Mouse (Mus musculus): ENCODE measurements around the gene Nlk. TPM values are rescaled to one million over a fixed set of nuclear protein-coding genes. Genes with fewer than 3 reads are reported as not detected.

The Nlk gene
- polyA plus RNA-seq, 1 experiment from 2014 or later, result 18.3 TPM

DNA sequence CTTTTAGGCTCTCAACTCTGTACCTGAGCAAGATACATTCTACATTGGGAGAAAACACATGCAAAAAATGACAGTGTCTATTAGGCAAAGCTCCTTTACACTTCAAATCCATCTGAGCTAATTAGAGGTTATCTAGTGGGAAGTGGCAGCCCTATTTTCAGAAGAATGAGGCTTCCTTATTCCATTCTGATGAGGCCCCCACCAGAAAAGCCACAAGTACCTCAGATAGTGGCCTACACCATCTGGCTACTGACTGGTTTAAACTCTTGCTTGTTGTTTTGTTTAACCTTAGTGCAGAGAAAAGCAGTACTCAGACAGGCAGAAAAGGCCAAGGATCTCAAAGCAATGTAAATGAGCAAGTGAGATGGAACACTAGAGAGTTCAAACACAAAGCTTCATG, 75.2 kb downstream of the Nlk start:
- peaks cover 3% of the 10 kb centered on the region; the same call in 1 of the 2 replicates for H3K36me3 ChIP-seq (ENCODE audit: control insufficient read depth, insufficient read depth, low read length)
- H3K4me3 ChIP-seq (ENCODE audit: low read length), result no peak overlapping the region
- ATAC-seq (ENCODE audit: low FRiP score, low TSS enrichment), result no peak
- no peak overlapping the region for H3K9ac ChIP-seq (ENCODE audit: low read depth, low read length)
- peaks cover 3% of the 10 kb centered on the region; the same call in 1 of the 2 replicates for H3K4me1 ChIP-seq (ENCODE audit: control insufficient read depth, insufficient read depth, low read length)
- no peak overlapping the region for H3K27ac ChIP-seq (ENCODE audit: low read depth, low read length)
- H3K9me3 ChIP-seq (ENCODE audit: control insufficient read depth, low read length), result no peaks in the 10 kb centered on the region
- H3K27me3 ChIP-seq (ENCODE audit: control insufficient read depth, insufficient read depth, low read length), result no peaks in the 10 kb centered on the region
- no peak overlapping the region for H3K4me2 ChIP-seq (replicated peaks; ENCODE audit: low read depth, low read length)

DNA sequence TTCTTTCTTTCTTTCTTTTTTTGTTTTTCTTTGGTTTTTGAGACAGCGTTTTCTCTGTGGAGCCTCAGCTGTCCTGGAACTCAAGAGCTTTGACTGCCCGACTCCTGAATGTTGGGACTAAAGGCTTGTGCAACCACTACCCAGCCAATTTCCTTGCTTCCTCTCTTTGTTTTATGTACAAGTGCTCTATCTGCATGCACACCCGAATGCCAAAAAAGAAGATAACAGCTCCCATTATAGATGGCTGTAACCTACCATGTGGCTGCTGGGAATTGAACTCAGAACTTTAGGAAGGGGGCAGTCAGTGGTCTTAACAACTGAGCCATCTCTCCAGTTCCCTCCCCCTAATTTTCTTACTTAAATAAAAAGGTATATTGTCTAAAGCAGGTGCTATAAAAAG, 77.0 kb downstream of the Nlk start:
- Histone ChIP-seq H3K27me3 (ENCODE audit: control insufficient read depth, insufficient read depth, low read length) (no peaks in the 10 kb centered on the region), H3K4me1 (ENCODE audit: control insufficient read depth, insufficient read depth, low read length) (peaks cover 3% of the 10 kb centered on the region; the same call in 1 of the 2 replicates), H3K4me2 (replicated peaks; ENCODE audit: low read depth, low read length) (no peak overlapping the region), H3K9me3 (ENCODE audit: control insufficient read depth, low read length) (no peaks in the 10 kb centered on the region), H3K9ac (ENCODE audit: low read depth, low read length) (no peak overlapping the region), H3K27ac (ENCODE audit: low read depth, low read length) (no peak overlapping the region), H3K4me3 (ENCODE audit: low read length) (no peak overlapping the region), H3K36me3 (ENCODE audit: control insufficient read depth, insufficient read depth, low read length) (no peaks in the 10 kb centered on the region)
- ATAC-seq (ENCODE audit: low FRiP score, low TSS enrichment), result no peak
- WGBS, result 89% methylated on average over 3 of the region's 3 CpGs

DNA sequence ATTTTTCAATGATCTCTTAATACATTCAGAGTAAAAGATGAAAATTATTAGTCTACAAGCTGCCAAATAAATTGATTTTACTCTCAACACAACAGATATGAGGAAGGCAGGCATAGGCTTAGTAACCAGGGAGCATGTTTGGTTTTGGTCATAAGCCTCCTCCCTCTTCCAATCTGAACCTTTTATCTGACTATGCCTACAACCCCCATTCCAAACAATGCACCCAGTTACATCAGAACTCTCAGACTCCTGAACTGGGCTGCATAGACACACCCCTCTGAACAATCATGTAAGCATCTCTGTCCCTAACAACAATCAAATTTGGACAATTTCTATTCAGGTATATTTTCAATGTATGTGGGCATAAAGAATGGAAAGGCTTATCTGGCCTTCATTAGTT, 85.9 kb downstream of the Nlk start:
- Histone ChIP-seq H3K4me3 (ENCODE audit: low read length) (no peak overlapping the region), H3K4me2 (replicated peaks; ENCODE audit: low read depth, low read length) (no peak overlapping the region), H3K4me1 (ENCODE audit: control insufficient read depth, insufficient read depth, low read length) (no peaks in the 10 kb centered on the region), H3K27me3 (ENCODE audit: control insufficient read depth, insufficient read depth, low read length) (no peaks in the 10 kb centered on the region), H3K27ac (ENCODE audit: low read depth, low read length) (no peak overlapping the region), H3K9ac (ENCODE audit: low read depth, low read length) (no peak overlapping the region), H3K9me3 (ENCODE audit: control insufficient read depth, low read length) (no peaks in the 10 kb centered on the region), H3K36me3 (ENCODE audit: control insufficient read depth, insufficient read depth, low read length) (no peaks in the 10 kb centered on the region)
- no peak for ATAC-seq (ENCODE audit: low FRiP score, low TSS enrichment)

DNA sequence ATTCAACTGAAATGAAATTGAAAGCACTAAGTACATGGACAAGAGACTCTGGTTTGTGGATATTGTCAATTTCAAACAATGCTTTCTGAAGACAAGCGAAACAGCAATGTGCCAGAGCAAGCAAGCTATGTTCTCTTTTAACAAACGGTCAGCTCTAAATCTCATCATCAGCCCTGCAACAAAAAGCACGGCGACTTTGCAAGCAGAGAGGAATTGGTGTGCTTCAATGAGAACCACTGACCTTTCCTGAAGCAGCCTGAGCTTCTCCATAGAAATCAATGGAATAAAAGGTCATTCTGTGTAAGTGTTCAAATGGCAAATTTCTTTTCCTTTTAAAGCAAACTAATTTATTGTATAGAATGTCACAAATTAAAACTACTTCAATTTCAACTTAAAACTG, 87.5 kb downstream of the Nlk start:
- no peak for ATAC-seq (ENCODE audit: low FRiP score, low TSS enrichment)
- H3K4me3 ChIP-seq (ENCODE audit: low read length), result no peak overlapping the region
- no peaks in the 10 kb centered on the region for H3K36me3 ChIP-seq (ENCODE audit: control insufficient read depth, insufficient read depth, low read length)
- H3K27me3 ChIP-seq (ENCODE audit: control insufficient read depth, insufficient read depth, low read length), result no peaks in the 10 kb centered on the region
- 91% methylated on average over 4 of the region's 4 CpGs for WGBS
- no peaks in the 10 kb centered on the region for H3K4me1 ChIP-seq (ENCODE audit: control insufficient read depth, insufficient read depth, low read length)
- no peak overlapping the region for H3K4me2 ChIP-seq (replicated peaks; ENCODE audit: low read depth, low read length)
- no peak overlapping the region for H3K9ac ChIP-seq (ENCODE audit: low read depth, low read length)
- no peaks in the 10 kb centered on the region for H3K9me3 ChIP-seq (ENCODE audit: control insufficient read depth, low read length)
- H3K27ac ChIP-seq (ENCODE audit: low read depth, low read length), result no peak overlapping the region

DNA sequence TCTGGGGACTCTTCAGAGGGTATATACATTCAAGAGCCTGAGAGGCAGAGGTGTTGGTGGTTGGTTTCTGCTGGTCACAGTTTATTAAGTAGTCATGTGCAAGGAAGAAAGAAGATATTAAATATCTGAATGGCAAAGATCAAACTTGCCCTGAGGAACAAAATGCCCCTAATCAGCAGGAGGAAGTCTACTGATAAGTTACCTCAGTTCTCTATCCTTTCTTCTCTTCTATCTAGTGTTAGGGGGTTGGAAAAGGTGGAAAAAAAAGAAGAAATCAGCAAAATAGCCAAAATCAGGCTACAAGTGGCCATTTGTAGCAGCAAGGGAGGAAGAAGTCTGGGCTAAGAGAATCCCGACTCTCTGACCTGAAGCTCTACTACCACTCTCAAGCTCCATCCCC, 92.3 kb downstream of the Nlk start:
- Histone ChIP-seq H3K27me3 (ENCODE audit: control insufficient read depth, insufficient read depth, low read length) (no peaks in the 10 kb centered on the region), H3K27ac (ENCODE audit: low read depth, low read length) (no peak overlapping the region), H3K4me1 (ENCODE audit: control insufficient read depth, insufficient read depth, low read length) (no peaks in the 10 kb centered on the region), H3K9ac (ENCODE audit: low read depth, low read length) (no peak overlapping the region), H3K4me2 (replicated peaks; ENCODE audit: low read depth, low read length) (no peak overlapping the region), H3K9me3 (ENCODE audit: control insufficient read depth, low read length) (no peaks in the 10 kb centered on the region), H3K4me3 (ENCODE audit: low read length) (no peak overlapping the region), H3K36me3 (ENCODE audit: control insufficient read depth, insufficient read depth, low read length) (no peaks in the 10 kb centered on the region)
- no peak for ATAC-seq (ENCODE audit: low FRiP score, low TSS enrichment)
- WGBS, result 88% methylated on average over 1 of the region's 1 CpGs

DNA sequence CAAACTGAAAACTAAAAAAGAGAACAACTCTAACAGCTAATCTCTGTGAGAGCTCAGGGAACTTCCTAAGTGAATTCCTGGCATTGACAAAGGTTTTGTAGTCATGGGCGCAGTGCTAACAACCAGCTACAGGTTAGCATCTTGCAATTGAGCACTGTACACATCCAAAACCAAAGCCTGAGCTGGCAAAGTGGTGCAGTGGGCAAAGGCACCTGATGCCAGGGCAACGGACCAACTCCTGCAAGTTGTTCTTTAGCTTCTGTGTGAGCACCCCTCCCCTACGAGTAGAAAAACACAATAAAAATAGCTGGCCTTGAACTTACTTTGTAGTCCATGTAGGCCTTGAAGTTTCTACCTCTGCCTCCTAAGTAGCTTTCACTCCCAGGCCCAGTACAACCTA, 94.4 kb downstream of the Nlk start:
- H3K9me3 ChIP-seq (ENCODE audit: control insufficient read depth, low read length), result no peaks in the 10 kb centered on the region
- no peak overlapping the region for H3K9ac ChIP-seq (ENCODE audit: low read depth, low read length)
- ATAC-seq (ENCODE audit: low FRiP score, low TSS enrichment), result no peak
- no peak overlapping the region for H3K4me2 ChIP-seq (replicated peaks; ENCODE audit: low read depth, low read length)
- no peaks in the 10 kb centered on the region for H3K27me3 ChIP-seq (ENCODE audit: control insufficient read depth, insufficient read depth, low read length)
- no peaks in the 10 kb centered on the region for H3K4me1 ChIP-seq (ENCODE audit: control insufficient read depth, insufficient read depth, low read length)
- H3K27ac ChIP-seq (ENCODE audit: low read depth, low read length), result no peak overlapping the region
- 88% methylated on average over 3 of the region's 3 CpGs for WGBS
- no peaks in the 10 kb centered on the region for H3K36me3 ChIP-seq (ENCODE audit: control insufficient read depth, insufficient read depth, low read length)
- H3K4me3 ChIP-seq (ENCODE audit: low read length), result no peak overlapping the region

DNA sequence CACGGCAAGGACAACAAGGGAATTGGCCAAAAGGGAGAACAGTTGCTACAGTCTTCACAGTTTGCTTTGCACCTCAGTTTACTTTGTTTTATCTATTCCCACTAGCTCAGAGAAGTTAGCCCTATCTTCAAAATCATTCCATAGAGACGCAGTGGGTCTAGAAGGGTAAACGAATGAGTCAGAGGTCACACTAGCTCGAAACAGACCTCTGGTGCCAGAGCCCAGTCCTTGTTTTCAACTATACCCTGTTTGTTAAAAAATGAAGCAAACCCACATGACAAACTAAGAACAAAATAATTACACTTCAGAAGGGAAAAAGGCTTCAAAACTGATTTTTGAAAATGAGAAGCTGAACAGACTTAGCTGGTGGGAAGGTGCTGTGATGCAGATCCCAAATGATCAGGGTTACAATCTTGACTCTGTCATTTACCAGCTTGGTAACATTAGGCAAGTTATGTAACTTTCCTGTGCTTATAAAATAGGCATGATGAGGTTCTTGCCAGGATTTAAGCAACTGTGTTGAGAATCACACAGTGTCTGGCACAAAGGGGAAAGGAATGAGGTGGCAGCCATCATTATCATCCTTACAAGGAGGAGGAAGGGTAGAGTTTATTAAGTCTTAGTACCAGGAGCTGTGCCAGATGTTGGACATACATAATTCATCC, 96.1 kb downstream of the Nlk start:
- no peak overlapping the region for H3K27ac ChIP-seq (ENCODE audit: low read depth, low read length)
- ATAC-seq (ENCODE audit: low FRiP score, low TSS enrichment), result no peak
- H3K4me1 ChIP-seq (ENCODE audit: control insufficient read depth, insufficient read depth, low read length), result no peaks in the 10 kb centered on the region
- H3K9ac ChIP-seq (ENCODE audit: low read depth, low read length), result no peak overlapping the region
- H3K4me3 ChIP-seq (ENCODE audit: low read length), result no peak overlapping the region
- H3K9me3 ChIP-seq (ENCODE audit: control insufficient read depth, low read length), result no peaks in the 10 kb centered on the region
- 67% methylated on average over 4 of the region's 4 CpGs for WGBS
- H3K27me3 ChIP-seq (ENCODE audit: control insufficient read depth, insufficient read depth, low read length), result no peaks in the 10 kb centered on the region
- no peak overlapping the region for H3K4me2 ChIP-seq (replicated peaks; ENCODE audit: low read depth, low read length)
- no peaks in the 10 kb centered on the region for H3K36me3 ChIP-seq (ENCODE audit: control insufficient read depth, insufficient read depth, low read length)

DNA sequence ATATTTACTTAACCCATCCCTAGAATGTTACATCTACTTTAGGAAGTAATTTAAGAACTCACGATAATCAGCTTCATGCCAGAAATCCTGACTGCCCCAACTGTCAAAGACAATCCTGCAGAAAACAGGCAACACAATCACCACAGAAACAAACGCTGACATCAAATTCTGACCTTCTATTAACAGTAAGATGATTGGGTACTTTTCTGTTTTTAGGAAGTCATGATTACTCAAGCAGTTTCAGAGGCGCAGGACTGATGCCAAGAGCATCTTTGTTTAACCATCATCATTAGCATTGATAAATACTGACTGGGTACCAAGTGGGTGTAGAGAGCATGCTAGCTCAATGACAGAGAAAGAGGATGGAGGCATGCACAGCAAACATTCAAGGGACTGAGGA, 96.7 kb downstream of the Nlk start:
- Histone ChIP-seq H3K9ac (ENCODE audit: low read depth, low read length) (no peak overlapping the region), H3K27ac (ENCODE audit: low read depth, low read length) (no peak overlapping the region), H3K36me3 (ENCODE audit: control insufficient read depth, insufficient read depth, low read length) (no peaks in the 10 kb centered on the region), H3K27me3 (ENCODE audit: control insufficient read depth, insufficient read depth, low read length) (no peaks in the 10 kb centered on the region), H3K4me2 (replicated peaks; ENCODE audit: low read depth, low read length) (no peak overlapping the region), H3K4me1 (ENCODE audit: control insufficient read depth, insufficient read depth, low read length) (no peaks in the 10 kb centered on the region), H3K4me3 (ENCODE audit: low read length) (no peak overlapping the region), H3K9me3 (ENCODE audit: control insufficient read depth, low read length) (no peaks in the 10 kb centered on the region)
- WGBS, result 65% methylated on average over 3 of the region's 3 CpGs
- ATAC-seq (ENCODE audit: low FRiP score, low TSS enrichment), result no peak

DNA sequence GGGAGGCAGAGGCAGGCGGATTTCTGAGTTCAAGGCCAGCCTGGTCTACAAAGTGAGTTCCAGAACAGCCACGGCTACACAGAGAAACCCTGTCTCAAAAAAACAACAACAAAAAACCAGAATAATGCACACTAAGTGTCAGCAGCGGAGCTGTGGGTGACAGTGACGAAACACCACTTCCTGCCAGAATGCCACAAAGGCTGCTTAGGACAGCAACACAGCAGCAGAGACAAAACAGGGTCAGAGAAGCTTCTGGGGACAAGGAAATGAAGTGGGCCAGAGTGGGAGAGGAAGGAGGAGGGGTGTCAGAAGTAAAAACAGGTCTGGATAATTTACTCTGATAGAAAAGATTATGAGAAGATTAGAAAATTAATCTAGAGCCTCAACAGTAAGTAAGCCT, 97.1 kb downstream of the Nlk start:
- no peaks in the 10 kb centered on the region for H3K27me3 ChIP-seq (ENCODE audit: control insufficient read depth, insufficient read depth, low read length)
- no peak overlapping the region for H3K27ac ChIP-seq (ENCODE audit: low read depth, low read length)
- H3K9ac ChIP-seq (ENCODE audit: low read depth, low read length), result no peak overlapping the region
- no peaks in the 10 kb centered on the region for H3K4me1 ChIP-seq (ENCODE audit: control insufficient read depth, insufficient read depth, low read length)
- H3K4me2 ChIP-seq (replicated peaks; ENCODE audit: low read depth, low read length), result no peak overlapping the region
- ATAC-seq (ENCODE audit: low FRiP score, low TSS enrichment), result no peak
- H3K36me3 ChIP-seq (ENCODE audit: control insufficient read depth, insufficient read depth, low read length), result no peaks in the 10 kb centered on the region
- no peak overlapping the region for H3K4me3 ChIP-seq (ENCODE audit: low read length)
- H3K9me3 ChIP-seq (ENCODE audit: control insufficient read depth, low read length), result no peaks in the 10 kb centered on the region
- 55% methylated on average over 4 of the region's 4 CpGs for WGBS

Measured in kidney, embryonic 14.5 days (tissue).